Mouse (Mus musculus): ENCODE data around the gene Rbms3. TPM values are rescaled to one million over a fixed set of nuclear protein-coding genes. Genes with fewer than 3 reads are reported as not detected.

The Rbms3 gene
- total and polyA plus RNA-seq, 2 experiments from 2014 or later, result 43.3 to 59.9 TPM

- no peak overlapping the region for H3K4me3 ChIP-seq (ENCODE audit: low read depth, low read length)
- no peak for ATAC-seq (ENCODE audit: low FRiP score)
- TF ChIP-seq CTCF (IDR thresholded peaks at IDR 0.05), result no peak
- H3K27ac ChIP-seq (ENCODE audit: low read depth, low read length), result no peak overlapping the region
- no peak overlapping the region for H3K4me2 ChIP-seq (ENCODE audit: low read depth, low read length, poor library complexity, severe bottlenecking)
- no peaks in the 10 kb centered on the region for H3K27me3 ChIP-seq (ENCODE audit: insufficient read depth, low read length)
- H3K9ac ChIP-seq (replicated peaks; ENCODE audit: low read length, poor library complexity, severe bottlenecking), result no peak overlapping the region
- no peaks in the 10 kb centered on the region for H3K36me3 ChIP-seq (ENCODE audit: insufficient read depth, low read length)
- H3K4me1 ChIP-seq (ENCODE audit: insufficient read depth, low read length), result no peaks in the 10 kb centered on the region
- no peaks in the 10 kb centered on the region for H3K9me3 ChIP-seq (ENCODE audit: low read length)
- whole genome bisulfite sequencing, result 80% methylated on average over 6 of the region's 6 CpGs
- no peak for DNase-seq (ENCODE audit: low spot score)
Measured at GRCm38 (mm10) chr9:116999186-116999585, 630.5 kb downstream of the Rbms3 start.

- TF ChIP-seq CTCF (IDR thresholded peaks at IDR 0.05), result no peak
- Histone ChIP-seq H3K9ac (replicated peaks; ENCODE audit: low read length, poor library complexity, severe bottlenecking) (no peak overlapping the region), H3K4me3 (ENCODE audit: low read depth, low read length) (no peak overlapping the region), H3K4me1 (ENCODE audit: insufficient read depth, low read length) (no peaks in the 10 kb centered on the region), H3K36me3 (ENCODE audit: insufficient read depth, low read length) (no peaks in the 10 kb centered on the region), H3K9me3 (ENCODE audit: low read length) (no peaks in the 10 kb centered on the region), H3K27ac (ENCODE audit: low read depth, low read length) (no peak overlapping the region), H3K27me3 (ENCODE audit: insufficient read depth, low read length) (no peaks in the 10 kb centered on the region), H3K4me2 (ENCODE audit: low read depth, low read length, poor library complexity, severe bottlenecking) (no peak overlapping the region)
- DNase-seq (ENCODE audit: low spot score) (no peak), ATAC-seq (ENCODE audit: low FRiP score) (no peak)
- 76% methylated on average over 6 of the region's 6 CpGs for WGBS
Measured at GRCm38 (mm10) chr9:116990321-116990720, 639.4 kb downstream of the Rbms3 start.

- H3K4me3 ChIP-seq (ENCODE audit: low read depth, low read length), result no peak overlapping the region
- no peaks in the 10 kb centered on the region for H3K9me3 ChIP-seq (ENCODE audit: low read length)
- H3K27ac ChIP-seq (ENCODE audit: low read depth, low read length), result no peak overlapping the region
- no peaks in the 10 kb centered on the region for H3K36me3 ChIP-seq (ENCODE audit: insufficient read depth, low read length)
- no peak for DNase-seq (ENCODE audit: low spot score)
- 64% methylated on average over 5 of the region's 5 CpGs for WGBS
- TF ChIP-seq CTCF (IDR thresholded peaks at IDR 0.05), result no peak
- ATAC-seq (ENCODE audit: low FRiP score), result no peak
- H3K9ac ChIP-seq (replicated peaks; ENCODE audit: low read length, poor library complexity, severe bottlenecking), result no peak overlapping the region
- H3K4me1 ChIP-seq (ENCODE audit: insufficient read depth, low read length), result no peaks in the 10 kb centered on the region
- no peaks in the 10 kb centered on the region for H3K27me3 ChIP-seq (ENCODE audit: insufficient read depth, low read length)
- H3K4me2 ChIP-seq (ENCODE audit: low read depth, low read length, poor library complexity, severe bottlenecking), result no peak overlapping the region
Measured at GRCm38 (mm10) chr9:116980801-116981200, 648.9 kb downstream of the Rbms3 start.

GRCm38 (mm10) chr9:116977428-116977827 lies 652.3 kb downstream of the Rbms3 start:
- no peaks in the 10 kb centered on the region for H3K9me3 ChIP-seq (ENCODE audit: low read length)
- H3K27ac ChIP-seq (ENCODE audit: low read depth, low read length), result no peak overlapping the region
- no peak for ATAC-seq (ENCODE audit: low FRiP score)
- H3K4me3 ChIP-seq (ENCODE audit: low read depth, low read length), result no peak overlapping the region
- WGBS, result 92% methylated on average over 6 of the region's 6 CpGs
- H3K4me2 ChIP-seq (ENCODE audit: low read depth, low read length, poor library complexity, severe bottlenecking), result no peak overlapping the region
- DNase-seq (ENCODE audit: low spot score), result no peak
- H3K4me1 ChIP-seq (ENCODE audit: insufficient read depth, low read length), result no peaks in the 10 kb centered on the region
- no peak overlapping the region for H3K9ac ChIP-seq (replicated peaks; ENCODE audit: low read length, poor library complexity, severe bottlenecking)
- no peaks in the 10 kb centered on the region for H3K27me3 ChIP-seq (ENCODE audit: insufficient read depth, low read length)
- no peaks in the 10 kb centered on the region for H3K36me3 ChIP-seq (ENCODE audit: insufficient read depth, low read length)
- no peak; the same call in 1 of the 2 replicates for TF ChIP-seq CTCF (IDR thresholded peaks at IDR 0.05)

- no peak for ATAC-seq (ENCODE audit: low FRiP score)
- 92% methylated on average over 21 of the region's 21 CpGs for WGBS
Measured at GRCm38 (mm10) chr9:116976575-116977408, 652.9 kb downstream of the Rbms3 start.

GRCm38 (mm10) chr9:116975269-116975668 lies 654.4 kb downstream of the Rbms3 start:
- no peak for ATAC-seq (ENCODE audit: low FRiP score)
- Histone ChIP-seq H3K4me1 (ENCODE audit: insufficient read depth, low read length) (no peaks in the 10 kb centered on the region), H3K9ac (replicated peaks; ENCODE audit: low read length, poor library complexity, severe bottlenecking) (no peak overlapping the region), H3K27ac (ENCODE audit: low read depth, low read length) (no peak overlapping the region), H3K9me3 (ENCODE audit: low read length) (no peaks in the 10 kb centered on the region), H3K4me3 (ENCODE audit: low read depth, low read length) (no peak overlapping the region), H3K4me2 (ENCODE audit: low read depth, low read length, poor library complexity, severe bottlenecking) (no peak overlapping the region), H3K27me3 (ENCODE audit: insufficient read depth, low read length) (no peaks in the 10 kb centered on the region), H3K36me3 (ENCODE audit: insufficient read depth, low read length) (no peaks in the 10 kb centered on the region)
- no peak for DNase-seq (ENCODE audit: low spot score)
- no peak for TF ChIP-seq CTCF (IDR thresholded peaks at IDR 0.05)
- 86% methylated on average over 4 of the region's 4 CpGs for WGBS

More at GRCm38 (mm10) chr9:116976575-116977408, 652.9 kb downstream of the Rbms3 start:
- Histone ChIP-seq H3K4me1 (ENCODE audit: insufficient read depth, low read length) (no peaks in the 10 kb centered on the region), H3K27me3 (ENCODE audit: insufficient read depth, low read length) (no peaks in the 10 kb centered on the region), H3K36me3 (ENCODE audit: insufficient read depth, low read length) (no peaks in the 10 kb centered on the region), H3K4me2 (ENCODE audit: low read depth, low read length, poor library complexity, severe bottlenecking) (no peak overlapping the region), H3K9me3 (ENCODE audit: low read length) (no peaks in the 10 kb centered on the region), H3K4me3 (ENCODE audit: low read depth, low read length) (no peak overlapping the region), H3K9ac (replicated peaks; ENCODE audit: low read length, poor library complexity, severe bottlenecking) (no peak overlapping the region), H3K27ac (ENCODE audit: low read depth, low read length) (no peak overlapping the region)
- no peak for DNase-seq (ENCODE audit: low spot score)
- TF ChIP-seq CTCF (IDR thresholded peaks at IDR 0.05), result peak; percentile 29; the same call in 1 of the 2 replicates

Measured in midbrain, postnatal 0 days (tissue).